Mouse (Mus musculus) intestine, embryonic 14.5 days (tissue): ENCODE data around the gene Mapk7. TPM values are rescaled to one million over a fixed set of nuclear protein-coding genes. Genes with fewer than 3 reads are reported as not detected.

Experiments used
- ATAC-seq: fragments of 200-750 bp; cut with Nextera tagmentation; replicated peaks from 2 replicates; pipeline ENCODE4 v1.8.0; 2017; ENCODE audit warnings: low read depth, moderate number of reproducible peaks, moderate TSS enrichment, moderate library complexity; ENCODE audit not compliant: low FRiP score, low TSS enrichment
- DNase-seq: peaks from one replicate; pipeline ENCODE4 v3.0.0-alpha.2; 2018; ENCODE audit warnings: low spot score
- H3K27ac ChIP-seq: fragments of 300-500 bp; sonication (generic); 2 replicates; pipeline ENCODE4 v1.5.1; 2014; ENCODE audit warnings: low read depth, mild to moderate bottlenecking, control low read depth
- H3K27me3 ChIP-seq: fragments of 300-500 bp; sonication (generic); replicated peaks from 2 replicates; pipeline ENCODE4 v1.6.1; 2014; ENCODE audit warnings: low read length, control low read depth; ENCODE audit not compliant: control insufficient read depth, insufficient read depth
- H3K36me3 ChIP-seq: fragments of 300-500 bp; sonication (generic); 2 replicates; pipeline ENCODE4 v1.6.1; 2014; ENCODE audit warnings: low read length, control low read depth; ENCODE audit not compliant: control insufficient read depth, insufficient read depth
- H3K4me1 ChIP-seq: fragments of 300-500 bp; sonication (generic); replicated peaks from 2 replicates; pipeline ENCODE4 v1.6.1; 2014; ENCODE audit warnings: low read length, control low read depth, mixed read lengths; ENCODE audit not compliant: control insufficient read depth, insufficient read depth
- H3K4me2 ChIP-seq: fragments of 300-500 bp; sonication (generic); 2 replicates; pipeline ENCODE4 v1.6.1; 2014; ENCODE audit warnings: low read length
- H3K4me3 ChIP-seq: fragments of 300-500 bp; sonication (generic); 2 replicates; pipeline ENCODE4 v1.5.1; 2014; ENCODE audit warnings: low read depth, low read length, control low read depth, mixed read lengths
- H3K9ac ChIP-seq: fragments of 300-500 bp; sonication (generic); 2 replicates; pipeline ENCODE4 v1.6.1; 2014; ENCODE audit warnings: mild to moderate bottlenecking, low read length
- H3K9me3 ChIP-seq: fragments of 300-500 bp; sonication (generic); 2 replicates; pipeline ENCODE4 v1.6.1; 2016; ENCODE audit warnings: low read length, control low read depth; ENCODE audit not compliant: control insufficient read depth
- WGBS: fragments of 180-500 bp; shearing (Covaris S2); extraction: QIAGEN DNeasy Blood & Tissue Kit; methylation state at CpG from one replicate; pipeline ENCODE4 v1.1.7; 2014; 5-methylcytosine and 5-hydroxymethylcytosine counted together
- polyA plus RNA-seq: library from polyadenylated mRNA; unstranded; fragments of >200 nt; fragmentation: Nextera tagmentation; extraction: Ambion mirVana; gene quantifications from 2 replicates; pipeline ENCODE4 v1.2.1, GENCODE M21; 2014

Mapk7 gene
- polyA plus RNA-seq, 1 experiment from 2014 or later = 41.9 TPM

GRCm38 (mm10) chr11:61464071-61464470 is 30.1 kb downstream of the Mapk7 start:
- Histone ChIP-seq H3K27me3 (no peaks in the 10 kb centered on the region), H3K36me3 (no peaks in the 10 kb centered on the region), H3K9ac (no peak overlapping the region), H3K4me3 (no peak overlapping the region), H3K4me2 (no peak overlapping the region), H3K9me3 (no peaks in the 10 kb centered on the region), H3K27ac (no peak overlapping the region), H3K4me1 (peaks cover 5% of the 10 kb centered on the region; the same call in 1 of the 2 replicates)
- 66% methylated on average over 2 of the region's 2 CpGs for WGBS
- ATAC-seq (no peak), DNase-seq (no peak)

- H3K4me3 ChIP-seq = no peak overlapping the region
- no peak overlapping the region for H3K4me2 ChIP-seq
- no peaks in the 10 kb centered on the region for H3K36me3 ChIP-seq
- H3K27me3 ChIP-seq = 0 out of 2 replicates have a peak, but pooled peaks cover 3% of the 10 kb centered on the region
- no peak for DNase-seq
- H3K4me1 ChIP-seq = 0 out of 2 replicates have a peak, but pooled peaks cover 14% of the 10 kb centered on the region
- ATAC-seq = no peak
- H3K27ac ChIP-seq = no peak overlapping the region
- no peak overlapping the region for H3K9ac ChIP-seq
- WGBS = 75% methylated on average over 24 of the region's 24 CpGs
- H3K9me3 ChIP-seq = no peaks in the 10 kb centered on the region
Observed at GRCm38 (mm10) chr11:61449499-61450292, 44.5 kb downstream of the Mapk7 start.

- Histone ChIP-seq H3K4me1 (0 out of 2 replicates have a peak, but pooled peaks cover 9% of the 10 kb centered on the region), H3K27me3 (0 out of 2 replicates have a peak, but pooled peaks cover 3% of the 10 kb centered on the region), H3K9ac (no peak overlapping the region), H3K36me3 (no peaks in the 10 kb centered on the region), H3K4me2 (no peak overlapping the region), H3K9me3 (no peaks in the 10 kb centered on the region), H3K27ac (no peak overlapping the region), H3K4me3 (no peak overlapping the region)
- no peak for ATAC-seq
- no peak for DNase-seq
- 73% methylated on average over 9 of the region's 9 CpGs for WGBS
Observed at GRCm38 (mm10) chr11:61448599-61449225, 45.5 kb downstream of the Mapk7 start.

GRCm38 (mm10) chr11:61448041-61448440 is 46.2 kb downstream of the Mapk7 start:
- Histone ChIP-seq H3K9me3 (no peaks in the 10 kb centered on the region), H3K9ac (no peak overlapping the region), H3K27me3 (0 out of 2 replicates have a peak, but pooled peaks cover 3% of the 10 kb centered on the region), H3K4me1 (0 out of 2 replicates have a peak, but pooled peaks cover 7% of the 10 kb centered on the region), H3K4me2 (no peak overlapping the region), H3K4me3 (no peak overlapping the region), H3K36me3 (no peaks in the 10 kb centered on the region), H3K27ac (no peak overlapping the region)
- ATAC-seq = no peak
- WGBS = 74% methylated on average over 5 of the region's 5 CpGs
- no peak for DNase-seq

- WGBS = 84% methylated on average over 8 of the region's 8 CpGs
- Histone ChIP-seq H3K9me3 (no peaks in the 10 kb centered on the region), H3K9ac (no peak overlapping the region), H3K27ac (no peak overlapping the region), H3K4me1 (0 out of 2 replicates have a peak, but pooled peaks cover 7% of the 10 kb centered on the region), H3K27me3 (no peaks in the 10 kb centered on the region), H3K4me3 (no peak overlapping the region), H3K36me3 (no peaks in the 10 kb centered on the region), H3K4me2 (no peak overlapping the region)
- ATAC-seq (no peak), DNase-seq (no peak)
Observed at GRCm38 (mm10) chr11:61447296-61447695, 46.9 kb downstream of the Mapk7 start.

GRCm38 (mm10) chr11:61443807-61444206 is 50.4 kb downstream of the Mapk7 start:
- Histone ChIP-seq H3K27ac (no peak overlapping the region), H3K36me3 (no peaks in the 10 kb centered on the region), H3K4me3 (no peak overlapping the region), H3K4me2 (no peak overlapping the region), H3K9me3 (no peaks in the 10 kb centered on the region), H3K4me1 (0 out of 2 replicates have a peak, but pooled peaks cover under 1% of the 10 kb centered on the region), H3K27me3 (no peaks in the 10 kb centered on the region), H3K9ac (no peak overlapping the region)
- DNase-seq (no peak), ATAC-seq (no peak)
- 86% methylated on average over 6 of the region's 6 CpGs for WGBS

GRCm38 (mm10) chr11:61441670-61442069 is 52.5 kb downstream of the Mapk7 start:
- ATAC-seq (no peak), DNase-seq (no peak)
- Histone ChIP-seq H3K27ac (no peak overlapping the region), H3K4me2 (no peak overlapping the region), H3K36me3 (no peaks in the 10 kb centered on the region), H3K27me3 (no peaks in the 10 kb centered on the region), H3K4me1 (no peaks in the 10 kb centered on the region), H3K9me3 (no peaks in the 10 kb centered on the region), H3K9ac (no peak overlapping the region), H3K4me3 (no peak overlapping the region)
- 82% methylated on average over 7 of the region's 7 CpGs for WGBS

GRCm38 (mm10) chr11:61440416-61440815 is 53.8 kb downstream of the Mapk7 start:
- ATAC-seq = no peak
- no peak overlapping the region for H3K4me2 ChIP-seq
- no peak overlapping the region for H3K9ac ChIP-seq

More at GRCm38 (mm10) chr11:61440416-61440815, 53.8 kb downstream of the Mapk7 start:
- no peak for DNase-seq
- Histone ChIP-seq H3K4me1 (no peaks in the 10 kb centered on the region), H3K9me3 (no peaks in the 10 kb centered on the region), H3K36me3 (no peaks in the 10 kb centered on the region), H3K4me3 (no peak overlapping the region), H3K27me3 (no peaks in the 10 kb centered on the region), H3K27ac (no peak overlapping the region)
- 94% methylated on average over 4 of the region's 4 CpGs for WGBS
